Mouse (Mus musculus) MEL (cell line): ENCODE measurements at regions not wholly inside any gene's neighbourhood (a gene's known extent, or its start where the extent isn't known, plus 50 kb on each side); places are given as distances from the start of the nearest gene placed in this dataset.

Experiments used
- DNase-seq: peaks from one replicate; pipeline ENCODE4 v3.0.0; 2011; ENCODE audit warnings: low read depth, low spot score
- H3K27ac ChIP-seq: 2 replicates; pipeline ENCODE4 v1.5.1; 2012; ENCODE audit warnings: low read depth, mild to moderate bottlenecking, control low read depth, low read length, moderate library complexity; ENCODE audit not compliant: control insufficient read depth
- H3K27me3 ChIP-seq, 2 experiments: fragments of 150-350 bp in 1 of 2; sonication (generic) in 1 of 2; 2 replicates each; pipeline ENCODE4 v1.6.1; 2012; ENCODE audit warnings: low read length in 2 of 2, mild to moderate bottlenecking in 2 of 2, improper control_type of control experiment in 1 of 2, moderate library complexity in 1 of 2; ENCODE audit not compliant: insufficient read depth in 2 of 2, control insufficient read depth in 1 of 2
- H3K36me3 ChIP-seq, 2 experiments: 2 replicates each; pipeline ENCODE4 v1.6.1; 2012 to 2014; ENCODE audit warnings: low read length in 2 of 2, improper control_type of control experiment in 1 of 2, inconsistent platforms in 1 of 2, mild to moderate bottlenecking in 1 of 2; ENCODE audit not compliant: insufficient read depth in 2 of 2, control insufficient read depth in 1 of 2
- H3K4me1 ChIP-seq, 2 experiments: fragments of 150-350 bp in 1 of 2; sonication (generic) in 1 of 2; 2 replicates each; pipeline ENCODE4 v1.6.1; 2012; ENCODE audit warnings: low read length in 2 of 2, improper control_type of control experiment in 1 of 2, mild to moderate bottlenecking in 1 of 2; ENCODE audit not compliant: insufficient read depth in 2 of 2, control insufficient read depth in 1 of 2
- H3K4me3 ChIP-seq, 2 experiments: fragments of 150-350 bp in 1 of 2; sonication (generic) in 1 of 2; 2 replicates each; pipeline ENCODE4 v1.5.1; 2012; ENCODE audit warnings: low read depth in 2 of 2, low read length in 2 of 2, mild to moderate bottlenecking in 2 of 2, moderate library complexity in 2 of 2, control low read depth in 1 of 2, improper control_type of control experiment in 1 of 2; ENCODE audit not compliant: control insufficient read depth in 1 of 2, insufficient read depth in 1 of 2
- H3K79me2 ChIP-seq: 2 replicates; pipeline ENCODE4 v1.6.1; 2012; ENCODE audit warnings: mild to moderate bottlenecking, low read length, moderate library complexity; ENCODE audit not compliant: control insufficient read depth, poor library complexity, insufficient read depth
- H3K9ac ChIP-seq: 2 replicates; pipeline ENCODE4 v1.6.1; 2012; ENCODE audit warnings: low read depth, mild to moderate bottlenecking, control low read depth, low read length, moderate library complexity; ENCODE audit not compliant: control insufficient read depth, poor library complexity, severe bottlenecking
- H3K9me3 ChIP-seq: fragments of 150-350 bp; sonication (generic); replicated peaks from 2 replicates; pipeline ENCODE4 v1.6.1; 2012; ENCODE audit warnings: mild to moderate bottlenecking, low read length, improper control_type of control experiment, moderate library complexity; ENCODE audit not compliant: insufficient read depth
- BHLHE40 ChIP-seq: IDR thresholded peaks from 2 replicates; pipeline ENCODE4 v1.6.1; 2012; ENCODE audit warnings: low read depth, mild to moderate bottlenecking, inconsistent platforms, low read length, improper control_type of control experiment, borderline replicate concordance
- CTCF ChIP-seq, 3 experiments: IDR thresholded peaks in 2 of 3; conservative IDR thresholded peaks in 1 of 3; 2 replicates each; pipeline ENCODE4 v1.5.1; 2011 to 2012; ENCODE audit warnings: low read length in 3 of 3, low read depth in 2 of 3, mild to moderate bottlenecking in 2 of 3, improper control_type of control experiment in 1 of 3, inconsistent platforms in 1 of 3, mixed read lengths in 1 of 3, moderate library complexity in 1 of 3; ENCODE audit not compliant: control insufficient read depth in 1 of 3, insufficient read depth in 1 of 3, poor library complexity in 1 of 3, severe bottlenecking in 1 of 3
- ETS1 ChIP-seq: IDR thresholded peaks from 2 replicates; pipeline ENCODE4 v1.6.1; 2012; ENCODE audit warnings: low read depth, mild to moderate bottlenecking, inconsistent platforms, low read length, improper control_type of control experiment, moderate library complexity
- GABPA ChIP-seq: IDR thresholded peaks from 2 replicates; pipeline ENCODE4 v1.6.1; 2012; ENCODE audit warnings: low read depth, mild to moderate bottlenecking, inconsistent platforms, low read length, improper control_type of control experiment, moderate library complexity
- HCFC1 ChIP-seq: IDR thresholded peaks from 2 replicates; pipeline ENCODE4 v1.6.1; 2012; ENCODE audit warnings: low read depth, mild to moderate bottlenecking, inconsistent platforms, low read length, improper control_type of control experiment, moderate library complexity
- KAT2A ChIP-seq: conservative IDR thresholded peaks from 2 replicates; pipeline ENCODE4 v1.6.1; 2012; ENCODE audit warnings: low read depth, low read length, improper control_type of control experiment, inconsistent platforms
- MAFK ChIP-seq: IDR thresholded peaks from 2 replicates; pipeline ENCODE4 v1.6.1; 2011; ENCODE audit warnings: low read depth, mild to moderate bottlenecking, low read length, improper control_type of control experiment, borderline replicate concordance
- MEF2A ChIP-seq: IDR thresholded peaks from 2 replicates; pipeline ENCODE4 v1.6.1; 2014; ENCODE audit warnings: low read depth, mild to moderate bottlenecking, inconsistent platforms, low read length, improper control_type of control experiment; ENCODE audit not compliant: poor library complexity, insufficient replicate concordance, severe bottlenecking; ENCODE audit errors: extremely low read depth
- MYC ChIP-seq: IDR thresholded peaks from 2 replicates; pipeline ENCODE4 v1.6.1; 2011; ENCODE audit warnings: low read depth, mild to moderate bottlenecking, low read length, improper control_type of control experiment, moderate library complexity
- NELFE ChIP-seq: IDR thresholded peaks from 2 replicates; pipeline ENCODE4 v1.6.1; 2011; ENCODE audit warnings: low read depth, low read length, improper control_type of control experiment
- NRF1 ChIP-seq: IDR thresholded peaks from 2 replicates; pipeline ENCODE4 v1.6.1; 2014; ENCODE audit warnings: low read depth, mild to moderate bottlenecking, inconsistent platforms, low read length, improper control_type of control experiment, moderate library complexity; ENCODE audit not compliant: poor library complexity, insufficient read depth, severe bottlenecking
- POLR2A ChIP-seq, 2 experiments: IDR thresholded peaks; 2 replicates each; pipeline ENCODE4 v1.6.1; 2011 to 2012; ENCODE audit warnings: low read length in 2 of 2, mild to moderate bottlenecking in 2 of 2, control low read depth in 1 of 2, improper control_type of control experiment in 1 of 2, low read depth in 1 of 2, moderate library complexity in 1 of 2; ENCODE audit not compliant: control insufficient read depth in 1 of 2, insufficient read depth in 1 of 2, poor library complexity in 1 of 2
- POLR2AphosphoS2 ChIP-seq: IDR thresholded peaks from 2 replicates; pipeline ENCODE4 v1.6.1; 2011; ENCODE audit warnings: low read length, improper control_type of control experiment
- SIN3A ChIP-seq: IDR thresholded peaks from 2 replicates; pipeline ENCODE4 v1.6.1; 2012; ENCODE audit warnings: low read length, improper control_type of control experiment, inconsistent platforms
- TAL1 ChIP-seq: IDR thresholded peaks from 2 replicates; pipeline ENCODE4 v1.6.1; 2012; ENCODE audit warnings: mild to moderate bottlenecking, inconsistent platforms, low read length, moderate library complexity, mixed read lengths
- TBP ChIP-seq: IDR thresholded peaks from 2 replicates; pipeline ENCODE4 v1.8.0; 2011; ENCODE audit warnings: low read depth, low read length, improper control_type of control experiment
- USF1 ChIP-seq: IDR thresholded peaks from 2 replicates; pipeline ENCODE4 v1.6.1; 2014; ENCODE audit warnings: low read depth, mild to moderate bottlenecking, inconsistent platforms, low read length, improper control_type of control experiment, moderate library complexity
- USF2 ChIP-seq, 2 experiments: IDR thresholded peaks; 2 replicates each; pipeline ENCODE4 v1.6.1; 2011 to 2012; ENCODE audit warnings: improper control_type of control experiment in 2 of 2, low read length in 2 of 2, borderline replicate concordance in 1 of 2, inconsistent platforms in 1 of 2, low read depth in 1 of 2, mild to moderate bottlenecking in 1 of 2; ENCODE audit not compliant: insufficient read depth in 1 of 2
- ZC3H11A ChIP-seq: IDR thresholded peaks from 2 replicates; pipeline ENCODE4 v1.6.1; 2012; ENCODE audit warnings: low read depth, mild to moderate bottlenecking, inconsistent platforms, low read length, improper control_type of control experiment
- ZMIZ1 ChIP-seq: IDR thresholded peaks from 2 replicates; pipeline ENCODE4 v1.6.1; 2012; ENCODE audit warnings: low read depth, mild to moderate bottlenecking, inconsistent platforms, low read length, improper control_type of control experiment, moderate library complexity
- ZNF384 ChIP-seq: IDR thresholded peaks from 2 replicates; pipeline ENCODE4 v1.6.1; 2012; ENCODE audit warnings: low read depth, mild to moderate bottlenecking, inconsistent platforms, low read length, improper control_type of control experiment

GRCm38 (mm10) chr3:42213163-42213562 lies 470.8 kb downstream of the D3Ertd751e start:
- DNase-seq: no peak
- Histone ChIP-seq H3K9me3 (no peaks in the 10 kb centered on the region), H3K4me3 (no peak overlapping the region), H3K36me3 (no peaks in the 10 kb centered on the region), H3K79me2 (no peaks in the 10 kb centered on the region), H3K4me1 (no peaks in the 10 kb centered on the region), H3K9ac (no peak overlapping the region), H3K27ac (no peak overlapping the region), H3K27me3 (no peaks in the 10 kb centered on the region)
- no peak for TF ChIP-seq KAT2A

GRCm38 (mm10) chr3:42214624-42215276 lies 472.3 kb downstream of the D3Ertd751e start:
- Histone ChIP-seq H3K9me3 (no peaks in the 10 kb centered on the region), H3K36me3 (no peaks in the 10 kb centered on the region), H3K27me3 (no peaks in the 10 kb centered on the region), H3K9ac (no peak overlapping the region), H3K27ac (no peak overlapping the region), H3K79me2 (no peaks in the 10 kb centered on the region), H3K4me3 (no peak overlapping the region), H3K4me1 (no peaks in the 10 kb centered on the region)
- DNase-seq: no peak
- TF ChIP-seq BHLHE40: no peak
- no peak for TF ChIP-seq ETS1
- no peak for TF ChIP-seq ZNF384
- TF ChIP-seq KAT2A: no peak
- peak; percentile 28; the same call in 1 of the 2 replicates for TF ChIP-seq USF1
- no peak for TF ChIP-seq USF2 (IDR thresholded peaks at IDR 0.05; ENCODE audit: borderline replicate concordance in 1 of 2, insufficient read depth in 1 of 2, low read depth in 1 of 2, low read length in 2 of 2)

GRCm38 (mm10) chr3:42218719-42219118 lies 476.3 kb downstream of the D3Ertd751e start:
- H3K9ac ChIP-seq: no peak overlapping the region
- no peak for DNase-seq
- H3K27ac ChIP-seq: no peak overlapping the region
- H3K27me3 ChIP-seq: no peaks in the 10 kb centered on the region
- no peak overlapping the region for H3K4me3 ChIP-seq
- H3K36me3 ChIP-seq: no peaks in the 10 kb centered on the region
- TF ChIP-seq TBP: no peak
- no peak for TF ChIP-seq NELFE
- TF ChIP-seq USF1: no peak
- no peak for TF ChIP-seq SIN3A
- no peak for TF ChIP-seq BHLHE40
- TF ChIP-seq MYC: no peak
- no peak for TF ChIP-seq CTCF (IDR thresholded peaks at IDR 0.05 in 2 of 3, conservative IDR thresholded peaks at IDR 0.05 in 1 of 3; ENCODE audit: control insufficient read depth in 1 of 3, insufficient read depth in 1 of 3, low read depth in 2 of 3, low read length in 3 of 3, poor library complexity in 1 of 3, severe bottlenecking in 1 of 3)
- TF ChIP-seq NRF1: no peak
- no peak for TF ChIP-seq USF2 (IDR thresholded peaks at IDR 0.05; ENCODE audit: borderline replicate concordance in 1 of 2, insufficient read depth in 1 of 2, low read depth in 1 of 2, low read length in 2 of 2)
- no peak for TF ChIP-seq KAT2A
- no peak for TF ChIP-seq ZMIZ1
- TF ChIP-seq GABPA: no peak
- no peak for TF ChIP-seq TAL1
- no peak for TF ChIP-seq MEF2A
- no peak for TF ChIP-seq POLR2AphosphoS2
- no peak for TF ChIP-seq MAFK
- TF ChIP-seq POLR2A (IDR thresholded peaks at IDR 0.05; ENCODE audit: control insufficient read depth in 1 of 2, insufficient read depth in 1 of 2, low read depth in 1 of 2, low read length in 2 of 2, poor library complexity in 1 of 2): no peak
- TF ChIP-seq ZC3H11A: no peak
- no peak for TF ChIP-seq ZNF384
- no peak for TF ChIP-seq HCFC1
- TF ChIP-seq, all 39 proteins: peak for 0
- no peaks in the 10 kb centered on the region for H3K4me1 ChIP-seq
- H3K9me3 ChIP-seq: no peaks in the 10 kb centered on the region
- no peaks in the 10 kb centered on the region for H3K79me2 ChIP-seq
